Mouse (Mus musculus) spleen, adult 2 months (tissue): ENCODE measurements around the gene Olfr523.

Source experiments
- CTCF ChIP-seq: fragments of 200-500 bp; IDR thresholded peaks from 2 replicates; pipeline ENCODE4 v1.5.1; 2011; ENCODE audit warnings: mild to moderate bottlenecking, inconsistent platforms; ENCODE audit not compliant: insufficient read depth, insufficient read length, insufficient replicate concordance; ENCODE audit errors: extremely low read depth
- POLR2A ChIP-seq: fragments of 200-500 bp; IDR thresholded peaks from 2 replicates; pipeline ENCODE4 v1.6.1; 2011; ENCODE audit warnings: low read depth, low read length, inconsistent platforms

DNA sequence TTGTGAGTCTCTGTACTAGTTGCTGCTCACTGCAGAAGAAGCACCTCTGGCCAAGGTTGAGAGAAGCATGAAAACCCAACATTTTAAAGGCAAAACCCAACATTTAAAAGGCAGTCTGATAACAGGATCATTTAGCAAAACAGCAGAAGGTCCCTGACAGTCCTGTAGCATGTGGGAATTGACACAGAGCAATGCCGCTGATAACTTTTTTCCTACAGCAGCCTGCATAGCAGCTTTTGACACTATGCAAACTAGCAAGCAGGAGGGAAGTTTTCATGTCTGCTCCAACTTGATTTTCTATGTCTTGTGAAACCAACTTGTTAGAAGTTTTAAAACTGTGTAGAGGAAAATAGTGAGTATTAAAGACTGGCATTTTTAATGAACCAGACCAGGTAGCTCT is 48.6 kb upstream of the Olfr523 start:
- TF ChIP-seq CTCF (no peak), POLR2A (no peak)
